Mouse (Mus musculus) heart, embryonic 16.5 days (tissue): ENCODE data around the gene Gm13279. TPM values are rescaled to one million over a fixed set of nuclear protein-coding genes. Genes with fewer than 3 reads are reported as not detected.

Source experiments
- polyA plus RNA-seq: library from polyadenylated mRNA; unstranded; fragments of >200 nt; fragmentation: Nextera tagmentation; extraction: Ambion mirVana; gene quantifications from 2 replicates; pipeline ENCODE4 v1.2.1, GENCODE M21; 2015

The Gm13279 gene
- polyA plus RNA-seq, 1 experiment from 2014 or later, result not detected

Other genes starting within 250 kb of the Gm13279 start
- gene Ifna15, start 239.2 kb upstream of the Gm13279 start, polyA plus RNA-seq, result not detected in 2 replicates
- gene Ifna14, start 225.6 kb upstream of the Gm13279 start, polyA plus RNA-seq, result not detected in 2 replicates
- gene Ifna9, start 205.0 kb upstream of the Gm13279 start, polyA plus RNA-seq, result not detected in 2 replicates
- gene Ifna12, start 194.0 kb upstream of the Gm13279 start, polyA plus RNA-seq, result not detected in 2 replicates
- not detected in 2 replicates for gene C87499, start 163.0 kb upstream of the Gm13279 start, polyA plus RNA-seq
- not detected in 2 replicates for gene Ifna13, start 152.9 kb upstream of the Gm13279 start, polyA plus RNA-seq
- not detected in 2 replicates for gene Ifna16, start 120.5 kb upstream of the Gm13279 start, polyA plus RNA-seq
- not detected in 2 replicates for gene Ifna2, start 113.5 kb upstream of the Gm13279 start, polyA plus RNA-seq
- not detected in 2 replicates for gene Ifnab, start 106.0 kb upstream of the Gm13279 start, polyA plus RNA-seq
- 0.76 and 1.1 TPM in 2 replicates for gene Gm26566, start 75.6 kb upstream of the Gm13279 start, polyA plus RNA-seq
- 77.2 and 82.3 TPM in 2 replicates for gene Klhl9, start 74.9 kb upstream of the Gm13279 start, polyA plus RNA-seq
- gene Gm13271, start 42.5 kb upstream of the Gm13279 start, polyA plus RNA-seq, result not detected in 2 replicates
- gene Gm13283, start 37.3 kb upstream of the Gm13279 start, polyA plus RNA-seq, result 0.25 TPM in 2 replicates
- 0.39 and 0.45 TPM in 2 replicates for gene Gm13290, start 23.6 kb upstream of the Gm13279 start, polyA plus RNA-seq
- not detected in 2 replicates for gene Gm13289, start 20.5 kb upstream of the Gm13279 start, polyA plus RNA-seq
- not detected in 2 replicates for gene Gm13272, start 17.5 kb upstream of the Gm13279 start, polyA plus RNA-seq
- 0.50 TPM in 1 of 2 replicates, not detected in the other for gene Ifnz, start 15.3 kb upstream of the Gm13279 start, polyA plus RNA-seq
- gene Gm13276, start 11.7 kb upstream of the Gm13279 start, polyA plus RNA-seq, result not detected in 2 replicates
- gene Gm13277, start 8.8 kb upstream of the Gm13279 start, polyA plus RNA-seq, result not detected in 2 replicates
- not detected in 2 replicates for gene Gm13278, start 5.8 kb upstream of the Gm13279 start, polyA plus RNA-seq
- not detected in 2 replicates for gene Gm13275, start 2.9 kb upstream of the Gm13279 start, polyA plus RNA-seq
- gene Gm13285, start 2.3 kb downstream of the Gm13279 start, polyA plus RNA-seq, result 0.72 and 1.6 TPM in 2 replicates
- gene Gm13287, start 5.9 kb downstream of the Gm13279 start, polyA plus RNA-seq, result not detected in 2 replicates
- not detected in 2 replicates for gene Gm13288, start 8.1 kb downstream of the Gm13279 start, polyA plus RNA-seq
- not detected in 2 replicates for gene Ifna7, start 18.8 kb downstream of the Gm13279 start, polyA plus RNA-seq
- not detected in 2 replicates for gene Ifna11, start 22.6 kb downstream of the Gm13279 start, polyA plus RNA-seq
- gene Ifna6, start 30.0 kb downstream of the Gm13279 start, polyA plus RNA-seq, result not detected in 2 replicates
- gene Ifna5, start 38.1 kb downstream of the Gm13279 start, polyA plus RNA-seq, result not detected in 2 replicates
- not detected in 2 replicates for gene Ifna4, start 44.5 kb downstream of the Gm13279 start, polyA plus RNA-seq
- gene Ifna1, start 52.7 kb downstream of the Gm13279 start, polyA plus RNA-seq, result not detected in 2 replicates
- gene Ifne, start 82.8 kb downstream of the Gm13279 start, polyA plus RNA-seq, result not detected in 2 replicates